Mouse (Mus musculus) small intestine, adult 2 months (tissue): Measurements from ENCODE around the gene E330017A01Rik.

ENCODE experiments used
- CTCF ChIP-seq: fragments of 200-500 bp; IDR thresholded peaks from 2 replicates; pipeline ENCODE4 v1.5.1; 2012; ENCODE audit warnings: low read depth, mild to moderate bottlenecking, control low read depth, inconsistent platforms, low read length, moderate library complexity, mixed read lengths; ENCODE audit not compliant: insufficient replicate concordance, insufficient read length; ENCODE audit errors: extremely low read depth
- POLR2A ChIP-seq: fragments of 200-500 bp; IDR thresholded peaks from 2 replicates; pipeline ENCODE4 v1.6.1; 2012; ENCODE audit warnings: low read depth, mild to moderate bottlenecking, control low read depth, inconsistent platforms, low read length, moderate library complexity

- no peak for TF ChIP-seq POLR2A
- TF ChIP-seq CTCF: no peak
These were observed 31.4 kb downstream of the E330017A01Rik start for GRCm38 (mm10) chr16:58607101-58607500.
